Mouse (Mus musculus) spleen, adult 2 months (tissue): ENCODE measurements around the gene Srebf2. TPM values are rescaled to one million over a fixed set of nuclear protein-coding genes. Genes with fewer than 3 reads are reported as not detected.

Experiments used
- DNase-seq, 2 experiments: peaks; one replicate each; pipeline versions ENCODE4 v3.0.0 to v3.0.0-alpha.2; 2012 to 2021; ENCODE audit warnings: low spot score in 2 of 2, low read depth in 1 of 2
- H3K27ac ChIP-seq: fragments of 200-500 bp; 2 replicates; pipeline ENCODE4 v1.5.1; 2012; ENCODE audit warnings: low read length, inconsistent platforms; ENCODE audit not compliant: insufficient read depth
- H3K27me3 ChIP-seq: fragments of 200-500 bp; 2 replicates; pipeline ENCODE4 v1.6.1; 2012; ENCODE audit warnings: mild to moderate bottlenecking, moderate library complexity, low read length, inconsistent platforms; ENCODE audit not compliant: control insufficient read depth, insufficient read depth
- H3K36me3 ChIP-seq: fragments of 200-500 bp; 2 replicates; pipeline ENCODE4 v1.6.1; 2012; ENCODE audit warnings: mild to moderate bottlenecking, low read length, inconsistent platforms; ENCODE audit not compliant: control insufficient read depth, insufficient read depth
- H3K4me1 ChIP-seq: fragments of 200-500 bp; 2 replicates; pipeline ENCODE4 v1.6.1; 2011; ENCODE audit warnings: inconsistent platforms; ENCODE audit not compliant: control insufficient read depth, insufficient read depth, insufficient read length
- H3K4me3 ChIP-seq: fragments of 200-500 bp; 2 replicates; pipeline ENCODE4 v1.5.1; 2011; ENCODE audit warnings: mild to moderate bottlenecking, inconsistent platforms; ENCODE audit not compliant: insufficient read depth, insufficient read length; ENCODE audit errors: extremely low read depth
- CTCF ChIP-seq: fragments of 200-500 bp; IDR thresholded peaks from 2 replicates; pipeline ENCODE4 v1.5.1; 2011; ENCODE audit warnings: mild to moderate bottlenecking, inconsistent platforms; ENCODE audit not compliant: insufficient read depth, insufficient read length, insufficient replicate concordance; ENCODE audit errors: extremely low read depth
- POLR2A ChIP-seq: fragments of 200-500 bp; IDR thresholded peaks from 2 replicates; pipeline ENCODE4 v1.6.1; 2011; ENCODE audit warnings: low read depth, low read length, inconsistent platforms
- WGBS: fragments of 180-500 bp; shearing (Covaris S2); methylation state at CpG from one replicate; pipeline ENCODE4 v1.1.7; 2018; 5-methylcytosine and 5-hydroxymethylcytosine counted together
- polyA plus RNA-seq: library from polyadenylated mRNA; depleted of rRNA; stranded (reverse); fragments of >200 nt; gene quantifications from 2 replicates; pipeline ENCODE4 v1.2.3, GENCODE M21; 2012

The Srebf2 gene
- polyA plus RNA-seq, 1 experiment: 204 TPM

- Histone ChIP-seq H3K4me1 (no peaks in the 10 kb centered on the region; the same call in 1 of the 2 replicates), H3K27ac (no peak overlapping the region), H3K36me3 (peaks cover 50% of the 10 kb centered on the region), H3K27me3 (no peaks in the 10 kb centered on the region), H3K4me3 (no peak overlapping the region)
- no peak for DNase-seq
- TF ChIP-seq POLR2A (no peak), CTCF (no peak)
- WGBS: 48% methylated on average over 11 of the region's 11 CpGs
These were observed 51.0 kb downstream of the Srebf2 start for GRCm38 (mm10) chr15:82197937-82198336.

GRCm38 (mm10) chr15:82198342-82198741 lies 51.4 kb downstream of the Srebf2 start:
- no peaks in the 10 kb centered on the region for H3K27me3 ChIP-seq
- H3K36me3 ChIP-seq: peaks cover 50% of the 10 kb centered on the region
- no peak overlapping the region for H3K27ac ChIP-seq
- TF ChIP-seq CTCF (no peak), POLR2A (no peak)
- H3K4me1 ChIP-seq: no peaks in the 10 kb centered on the region; the same call in 1 of the 2 replicates
- no peak overlapping the region for H3K4me3 ChIP-seq
- DNase-seq: no peak
- WGBS: 37% methylated on average over 7 of the region's 7 CpGs

GRCm38 (mm10) chr15:82199546-82199945 lies 52.6 kb downstream of the Srebf2 start:
- Histone ChIP-seq H3K36me3 (peaks cover 48% of the 10 kb centered on the region), H3K27ac (no peak overlapping the region), H3K27me3 (no peaks in the 10 kb centered on the region), H3K4me3 (no peak overlapping the region), H3K4me1 (no peaks in the 10 kb centered on the region; the same call in 1 of the 2 replicates)
- no peak for TF ChIP-seq POLR2A
- no peak for TF ChIP-seq CTCF
- WGBS: 81% methylated on average over 12 of the region's 12 CpGs
- no peak for DNase-seq

- H3K4me3 ChIP-seq: no peak overlapping the region
- no peaks in the 10 kb centered on the region for H3K27me3 ChIP-seq
- H3K4me1 ChIP-seq: no peaks in the 10 kb centered on the region; the same call in 1 of the 2 replicates
- 78% methylated on average over 6 of the region's 6 CpGs for WGBS
- no peak for TF ChIP-seq POLR2A
- TF ChIP-seq CTCF: no peak
- no peak overlapping the region for H3K27ac ChIP-seq
- DNase-seq: no peak
- peaks cover 51% of the 10 kb centered on the region for H3K36me3 ChIP-seq
These were observed 55.1 kb downstream of the Srebf2 start for GRCm38 (mm10) chr15:82202086-82202485.

GRCm38 (mm10) chr15:82203090-82203489 lies 56.1 kb downstream of the Srebf2 start:
- no peak for DNase-seq
- Histone ChIP-seq H3K36me3 (peaks cover 48% of the 10 kb centered on the region), H3K27me3 (no peaks in the 10 kb centered on the region), H3K27ac (no peak overlapping the region), H3K4me3 (no peak overlapping the region), H3K4me1 (no peaks in the 10 kb centered on the region; the same call in 1 of the 2 replicates)
- no peak for TF ChIP-seq CTCF
- TF ChIP-seq POLR2A: no peak
- WGBS: 96% methylated on average over 10 of the region's 10 CpGs

- Histone ChIP-seq H3K27me3 (no peaks in the 10 kb centered on the region), H3K4me3 (no peak overlapping the region), H3K27ac (no peak overlapping the region), H3K4me1 (no peaks in the 10 kb centered on the region), H3K36me3 (peaks cover 48% of the 10 kb centered on the region)
- no peak for DNase-seq
- 90% methylated on average over 20 of the region's 20 CpGs for WGBS
- no peak for TF ChIP-seq POLR2A
- no peak for TF ChIP-seq CTCF
These were observed 56.8 kb downstream of the Srebf2 start for GRCm38 (mm10) chr15:82203611-82204351.

- DNase-seq: no peak
- TF ChIP-seq POLR2A (no peak), CTCF (no peak)
- 69% methylated on average over 10 of the region's 10 CpGs for WGBS
- no peaks in the 10 kb centered on the region for H3K4me1 ChIP-seq
- no peak overlapping the region for H3K27ac ChIP-seq
- no peak overlapping the region for H3K4me3 ChIP-seq
- H3K36me3 ChIP-seq: peaks cover 43% of the 10 kb centered on the region
- H3K27me3 ChIP-seq: no peaks in the 10 kb centered on the region
These were observed 57.8 kb downstream of the Srebf2 start for GRCm38 (mm10) chr15:82204680-82205371.
